Mouse (Mus musculus) cerebellum, postnatal 25 days (tissue): Measurements from ENCODE around the gene Cyth3.

Experiments
- DNase-seq, 2 experiments: peaks; one replicate each; pipeline ENCODE4 v3.0.0; 2021; ENCODE audit warnings: mixed read lengths in 2 of 2

Gene Cyth3

GRCm38 (mm10) chr5:143636173-143636572 lies 13.9 kb downstream of the Cyth3 start:
- DNase-seq, result no peak

- no peak for DNase-seq
Measured at GRCm38 (mm10) chr5:143637832-143638420, 15.7 kb downstream of the Cyth3 start.

GRCm38 (mm10) chr5:143638516-143639270 lies 16.4 kb downstream of the Cyth3 start:
- DNase-seq, result no peak

- DNase-seq, result no peak
Measured at GRCm38 (mm10) chr5:143639329-143639728, 17.1 kb downstream of the Cyth3 start.

GRCm38 (mm10) chr5:143639810-143640209 lies 17.6 kb downstream of the Cyth3 start:
- DNase-seq, result no peak

GRCm38 (mm10) chr5:143641503-143641902 lies 19.3 kb downstream of the Cyth3 start:
- DNase-seq, result no peak

GRCm38 (mm10) chr5:143642262-143642831 lies 20.1 kb downstream of the Cyth3 start:
- peak in 1 of 2 experiments; percentile 35 for DNase-seq

GRCm38 (mm10) chr5:143645976-143646375 lies 23.7 kb downstream of the Cyth3 start:
- DNase-seq, result no peak

- DNase-seq, result no peak
Measured at GRCm38 (mm10) chr5:143647412-143647811, 25.2 kb downstream of the Cyth3 start.

GRCm38 (mm10) chr5:143648058-143648457 lies 25.8 kb downstream of the Cyth3 start:
- DNase-seq, result no peak

GRCm38 (mm10) chr5:143649168-143649567 lies 26.9 kb downstream of the Cyth3 start:
- DNase-seq, result no peak

- no peak for DNase-seq
Measured at GRCm38 (mm10) chr5:143651855-143652631, 29.8 kb downstream of the Cyth3 start.

GRCm38 (mm10) chr5:143653497-143653896 lies 31.2 kb downstream of the Cyth3 start:
- DNase-seq, result no peak

- no peak for DNase-seq
Measured at GRCm38 (mm10) chr5:143654670-143655510, 32.6 kb downstream of the Cyth3 start.

GRCm38 (mm10) chr5:143655511-143655943 lies 33.3 kb downstream of the Cyth3 start:
- DNase-seq, result no peak

- no peak for DNase-seq
Measured at GRCm38 (mm10) chr5:143656708-143657245, 34.5 kb downstream of the Cyth3 start.

- no peak for DNase-seq
Measured at GRCm38 (mm10) chr5:143659021-143659523, 36.8 kb downstream of the Cyth3 start.

GRCm38 (mm10) chr5:143663074-143663687 lies 40.9 kb downstream of the Cyth3 start:
- no peak for DNase-seq

- DNase-seq, result no peak
Measured at GRCm38 (mm10) chr5:143665561-143665960, 43.3 kb downstream of the Cyth3 start.

GRCm38 (mm10) chr5:143666015-143666414 lies 43.8 kb downstream of the Cyth3 start:
- DNase-seq, result no peak

GRCm38 (mm10) chr5:143668884-143669283 lies 46.6 kb downstream of the Cyth3 start:
- DNase-seq, result no peak
